Mouse (Mus musculus): Measurements from ENCODE around the gene Hist1h3f. TPM values are rescaled to one million over a fixed set of nuclear protein-coding genes. Genes with fewer than 3 reads are reported as not detected.
A peak's percentile ranks its signal among the peaks of the same experiment; 100 is the strongest.

The Hist1h3f gene
- polyA plus RNA-seq, 1 experiment from 2014 or later, result 0.83 TPM

DNA sequence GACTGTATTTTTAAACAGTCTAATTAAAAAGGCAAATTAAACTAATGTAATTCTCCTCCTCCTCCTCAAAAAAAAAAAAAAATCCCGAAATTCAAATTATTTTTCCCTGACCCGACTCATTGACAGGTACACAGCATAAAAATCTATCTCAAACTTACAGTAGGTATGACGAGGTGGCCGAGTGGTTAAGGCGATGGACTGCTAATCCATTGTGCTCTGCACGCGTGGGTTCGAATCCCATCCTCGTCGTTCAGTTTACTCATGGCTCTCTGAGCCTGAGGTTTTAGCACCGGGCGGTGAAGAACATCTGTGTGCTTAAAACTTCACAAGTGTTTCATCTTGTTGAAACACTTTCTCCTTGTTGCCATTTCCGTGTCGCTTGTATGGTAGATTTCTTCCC lies 22.1 kb upstream of the Hist1h3f start:
- Histone ChIP-seq H3K9ac (no peak overlapping the region), H3K36me3 (no peaks in the 10 kb centered on the region), H3K9me3 (no peaks in the 10 kb centered on the region), H3K4me2 (peak overlapping the region; percentile 32), H3K4me3 (replicated peaks) (no peak overlapping the region; the same call in 1 of the 2 replicates), H3K27ac (no peak overlapping the region), H3K27me3 (replicated peaks) (no peaks in the 10 kb centered on the region), H3K4me1 (no peaks in the 10 kb centered on the region; the same call in 1 of the 2 replicates)
- ATAC-seq (ENCODE audit: insufficient read depth, low FRiP score, low read depth), result 0 out of 2 replicates have a peak, but pooled peaks have one; percentile 45
- WGBS, result under 1% methylated on average over 14 of the region's 14 CpGs

- Histone ChIP-seq H3K27me3 (replicated peaks) (no peaks in the 10 kb centered on the region), H3K27ac (no peak overlapping the region), H3K36me3 (no peaks in the 10 kb centered on the region), H3K9me3 (no peaks in the 10 kb centered on the region), H3K4me2 (no peak overlapping the region), H3K4me3 (replicated peaks) (no peak overlapping the region), H3K4me1 (peaks cover 2% of the 10 kb centered on the region), H3K9ac (no peak overlapping the region)
- ATAC-seq (ENCODE audit: insufficient read depth, low FRiP score, low read depth), result no peak
- WGBS, result 43% methylated on average over 5 of the region's 5 CpGs
Measured at GRCm38 (mm10) chr13:23523976-23524375, 19.9 kb upstream of the Hist1h3f start.

DNA sequence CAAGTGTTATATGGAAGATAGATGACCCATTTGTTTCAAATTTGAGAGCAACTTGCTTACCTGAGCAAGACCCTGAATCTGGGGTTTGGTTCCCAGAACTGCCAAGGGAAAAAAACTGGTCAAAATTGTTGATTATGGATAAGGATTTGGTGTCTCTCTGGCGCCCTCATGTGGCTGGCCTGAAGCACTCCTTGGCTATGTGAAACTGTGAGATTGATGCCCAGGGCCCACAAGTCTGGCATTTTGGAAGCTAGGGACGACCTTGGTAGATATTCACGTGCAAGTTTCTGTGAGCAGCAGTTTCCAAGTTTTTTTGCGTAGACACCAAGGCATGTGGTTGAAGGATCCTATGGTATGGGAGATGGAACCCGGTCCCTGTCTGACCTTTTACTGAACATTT lies 19.2 kb upstream of the Hist1h3f start:
- ATAC-seq (ENCODE audit: insufficient read depth, low FRiP score, low read depth), result no peak; the same call in 1 of the 2 replicates
- WGBS, result 11% methylated on average over 5 of the region's 5 CpGs
- no peak overlapping the region for H3K4me2 ChIP-seq
- no peak overlapping the region for H3K4me3 ChIP-seq (replicated peaks)
- no peaks in the 10 kb centered on the region for H3K36me3 ChIP-seq
- no peak overlapping the region for H3K9ac ChIP-seq
- no peak overlapping the region for H3K27ac ChIP-seq
- no peaks in the 10 kb centered on the region for H3K27me3 ChIP-seq (replicated peaks)
- no peaks in the 10 kb centered on the region for H3K9me3 ChIP-seq
- peaks cover 4% of the 10 kb centered on the region for H3K4me1 ChIP-seq

GRCm38 (mm10) chr13:23525901-23526300 lies 18.0 kb upstream of the Hist1h3f start:
- no peak overlapping the region for H3K9ac ChIP-seq

DNA sequence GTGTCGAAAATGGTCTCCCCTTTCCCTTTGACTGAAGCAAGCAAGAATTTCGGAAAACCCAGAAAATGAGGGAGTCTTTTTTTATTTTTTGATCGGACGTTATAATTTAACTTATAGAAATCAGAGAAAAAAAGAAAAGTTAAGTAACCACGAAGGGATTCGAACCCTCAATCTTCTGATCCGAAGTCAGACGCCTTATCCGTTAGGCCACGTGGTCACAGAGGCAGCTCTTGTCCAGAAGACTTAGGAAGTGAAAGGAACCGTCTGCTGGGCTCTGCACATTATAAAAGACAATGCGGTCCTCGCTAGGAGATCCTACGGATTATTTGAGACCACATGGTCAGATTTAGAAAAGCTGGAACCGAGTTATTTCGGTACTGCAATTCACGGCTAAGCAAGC lies 17.5 kb upstream of the Hist1h3f start:
- WGBS, result under 1% methylated on average over 17 of the region's 17 CpGs
- no peaks in the 10 kb centered on the region for H3K9me3 ChIP-seq
- H3K4me1 ChIP-seq, result peaks cover 4% of the 10 kb centered on the region
- H3K27ac ChIP-seq, result peak overlapping the region; percentile 54; the same call in 1 of the 2 replicates
- peak overlapping the region; percentile 61 for H3K4me2 ChIP-seq
- no peaks in the 10 kb centered on the region for H3K36me3 ChIP-seq
- H3K27me3 ChIP-seq (replicated peaks), result no peaks in the 10 kb centered on the region
- peak overlapping the region; percentile 48 for H3K4me3 ChIP-seq (replicated peaks)
- peak; percentile 23; the same call in 1 of the 2 replicates for ATAC-seq (ENCODE audit: insufficient read depth, low FRiP score, low read depth)
- H3K9ac ChIP-seq, result no peak overlapping the region

More at GRCm38 (mm10) chr13:23525901-23526300, 18.0 kb upstream of the Hist1h3f start:
- Histone ChIP-seq H3K36me3 (no peaks in the 10 kb centered on the region), H3K4me3 (replicated peaks) (peak overlapping the region; percentile 48), H3K4me2 (peak overlapping the region; percentile 61), H3K4me1 (peaks cover 4% of the 10 kb centered on the region), H3K27ac (no peak overlapping the region), H3K9me3 (no peaks in the 10 kb centered on the region), H3K27me3 (replicated peaks) (no peaks in the 10 kb centered on the region)
- ATAC-seq (ENCODE audit: insufficient read depth, low FRiP score, low read depth), result no peak
- WGBS, result 4% methylated on average over 10 of the region's 10 CpGs

- ATAC-seq (ENCODE audit: insufficient read depth, low FRiP score, low read depth), result no peak
- Histone ChIP-seq H3K4me3 (replicated peaks) (no peak overlapping the region), H3K27ac (no peak overlapping the region), H3K4me1 (peaks cover 13% of the 10 kb centered on the region), H3K9me3 (no peaks in the 10 kb centered on the region), H3K4me2 (no peak overlapping the region), H3K27me3 (replicated peaks) (no peaks in the 10 kb centered on the region), H3K36me3 (no peaks in the 10 kb centered on the region), H3K9ac (no peak overlapping the region)
- WGBS, result 72% methylated on average over 5 of the region's 5 CpGs
Measured at GRCm38 (mm10) chr13:23529005-23529404, 14.8 kb upstream of the Hist1h3f start.

GRCm38 (mm10) chr13:23529480-23530165 lies 14.2 kb upstream of the Hist1h3f start:
- Histone ChIP-seq H3K36me3 (no peaks in the 10 kb centered on the region), H3K27ac (peak overlapping the region; percentile 98), H3K9me3 (no peaks in the 10 kb centered on the region), H3K9ac (0 out of 2 replicates have a peak overlapping the region, but pooled peaks have one; percentile 6), H3K4me3 (replicated peaks) (peak overlapping the region; percentile 50), H3K4me1 (peaks cover 13% of the 10 kb centered on the region), H3K4me2 (peak overlapping the region; percentile 70), H3K27me3 (replicated peaks) (no peaks in the 10 kb centered on the region)
- 17% methylated on average over 2 of the region's 2 CpGs for WGBS
- no peak for ATAC-seq (ENCODE audit: insufficient read depth, low FRiP score, low read depth)

- Histone ChIP-seq H3K9me3 (no peaks in the 10 kb centered on the region), H3K4me3 (replicated peaks) (peak overlapping the region; percentile 50), H3K4me1 (peaks cover 13% of the 10 kb centered on the region), H3K4me2 (peak overlapping the region; percentile 70), H3K27me3 (replicated peaks) (no peaks in the 10 kb centered on the region), H3K27ac (peak overlapping the region; percentile 98), H3K9ac (peak overlapping the region; percentile 43; the same call in 1 of the 2 replicates), H3K36me3 (no peaks in the 10 kb centered on the region)
- WGBS, result 0% methylated on average over 20 of the region's 20 CpGs
- ATAC-seq (ENCODE audit: insufficient read depth, low FRiP score, low read depth), result no peak
Measured at GRCm38 (mm10) chr13:23530181-23530900, 13.5 kb upstream of the Hist1h3f start.

- Histone ChIP-seq H3K27me3 (replicated peaks) (no peaks in the 10 kb centered on the region), H3K36me3 (no peaks in the 10 kb centered on the region), H3K4me2 (peak within 1 kb of the TSS; percentile 70), H3K4me3 (replicated peaks) (peak within 1 kb of the TSS; percentile 50), H3K9me3 (no peaks in the 10 kb centered on the region), H3K27ac (peak within 1 kb of the TSS; percentile 98), H3K9ac (peak within 1 kb of the TSS; percentile 43; the same call in 1 of the 2 replicates), H3K4me1 (peaks cover 13% of the 10 kb centered on the region)
- peak; percentile 77 for ATAC-seq (ENCODE audit: insufficient read depth, low FRiP score, low read depth)
- WGBS, result under 1% methylated on average over 60 of the region's 70 CpGs
Measured at GRCm38 (mm10) chr13:23530901-23531875, 12.7 kb upstream of the Hist1h3f start, which contains the start of gene Hist1h4h. Gene Hist1h4h, plus strand, starts transcription at chr13:23531050.

- Histone ChIP-seq H3K4me2 (peak overlapping the region; percentile 70), H3K36me3 (no peaks in the 10 kb centered on the region), H3K27ac (peak overlapping the region; percentile 98), H3K27me3 (replicated peaks) (no peaks in the 10 kb centered on the region), H3K9me3 (no peaks in the 10 kb centered on the region), H3K4me1 (peaks cover 20% of the 10 kb centered on the region), H3K9ac (peak overlapping the region; percentile 39; the same call in 1 of the 2 replicates), H3K4me3 (replicated peaks) (peak overlapping the region; percentile 50)
- 15% methylated on average over 9 of the region's 9 CpGs for WGBS
- no peak for ATAC-seq (ENCODE audit: insufficient read depth, low FRiP score, low read depth)
Measured at GRCm38 (mm10) chr13:23532262-23533075, 11.4 kb upstream of the Hist1h3f start.

Measured in stomach, embryonic 15.5 days (tissue).